In the genomic region with DNA sequence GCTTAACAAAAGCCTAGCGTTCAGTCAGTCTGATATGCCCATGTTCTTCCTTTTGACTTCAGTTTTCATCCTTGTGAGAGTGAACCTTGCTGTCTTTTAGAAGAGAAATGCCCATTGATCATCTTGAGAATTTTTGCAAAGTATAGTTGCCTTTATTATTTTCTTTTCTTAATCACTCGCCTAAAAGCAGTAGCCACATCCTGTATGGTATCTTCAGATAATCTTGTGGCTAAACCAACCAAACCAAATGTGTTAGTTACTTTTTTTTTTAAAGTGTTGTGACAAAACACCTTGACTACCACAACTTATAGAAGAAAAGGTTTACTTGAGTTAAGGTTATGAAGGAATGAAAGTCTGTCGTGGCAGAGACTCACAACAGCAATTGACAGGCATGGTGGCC, we compare ENCODE assay signal across 36 mouse cellular contexts.
"Had no signal": no experiment of that assay in that cellular context is flagged by ENCODE, and none has a peak within 500 bp of the region (broad histone marks: within the 10 kb centered on the region; RNA-seq: fewer than 3 reads in every experiment).

No protein-coding gene starts in this region.

- H3K9ac ChIP-seq: heart, embryonic 12.5 days; heart, embryonic 13.5 days; heart, embryonic 15.5 days; hindbrain, embryonic 12.5 days; hindbrain, embryonic 13.5 days; hindbrain, embryonic 14.5 days; hindbrain, embryonic 15.5 days; intestine, embryonic 15.5 days; kidney, embryonic 15.5 days had no signal

- DNase-seq: heart, postnatal 10 days; heart, postnatal 14 days; heart, postnatal 36 days; heart, postnatal 4 days; kidney, adult 11 months; kidney, adult 18-20 months; kidney, adult 2 months; kidney, adult 8-10 months; kidney, adult 9 months; kidney, postnatal 10 days; kidney, postnatal 14 days; kidney, postnatal 25 days; kidney, postnatal 36 days; kidney, postnatal 4 days; layer of hippocampus, adult 9-11 months; layer of hippocampus, postnatal 36 days had no signal

- H3K4me3 ChIP-seq: heart, embryonic 10.5 days; heart, embryonic 12.5 days; heart, embryonic 13.5 days; heart, embryonic 15.5 days; hindbrain, embryonic 10.5 days; hindbrain, embryonic 12.5 days; hindbrain, embryonic 13.5 days; hindbrain, embryonic 15.5 days; intestine, embryonic 15.5 days; kidney, embryonic 15.5 days; layer of hippocampus, adult 2 months; left cerebral cortex, adult 2 months had no signal

- ATAC-seq: hindbrain, embryonic 16.5 days; hindbrain, postnatal 0 days; inflammation-experienced regulatory T-cells, adult 6 months; intestine, embryonic 15.5 days; intestine, embryonic 16.5 days; intestine, postnatal 0 days had no signal

- H3K27me3 ChIP-seq: heart, embryonic 12.5 days; heart, embryonic 13.5 days; heart, embryonic 15.5 days; hindbrain, embryonic 12.5 days; hindbrain, embryonic 13.5 days; hindbrain, embryonic 15.5 days; intestine, embryonic 15.5 days; kidney, embryonic 15.5 days had no signal

- H3K4me1 ChIP-seq: heart, embryonic 10.5 days; heart, embryonic 12.5 days; heart, embryonic 13.5 days; heart, embryonic 15.5 days; hindbrain, embryonic 10.5 days; hindbrain, embryonic 12.5 days; hindbrain, embryonic 13.5 days; hindbrain, embryonic 15.5 days; intestine, embryonic 15.5 days; kidney, embryonic 15.5 days had no signal

- H3K27ac ChIP-seq: heart, embryonic 10.5 days; heart, embryonic 13.5 days; heart, embryonic 15.5 days; hindbrain, embryonic 10.5 days; hindbrain, embryonic 12.5 days; hindbrain, embryonic 13.5 days; hindbrain, embryonic 14.5 days; hindbrain, embryonic 15.5 days; hindbrain, postnatal 0 days; intestine, embryonic 15.5 days; kidney, embryonic 15.5 days; kidney, postnatal 0 days; layer of hippocampus, adult 2 months; left cerebral cortex, adult 2 months had no signal

- H3K36me3 ChIP-seq: heart, embryonic 10.5 days; heart, embryonic 12.5 days; heart, embryonic 13.5 days; heart, embryonic 15.5 days; hindbrain, embryonic 10.5 days; hindbrain, embryonic 12.5 days; hindbrain, embryonic 13.5 days; hindbrain, embryonic 15.5 days; intestine, embryonic 15.5 days; kidney, embryonic 15.5 days had no signal

- H3K4me2 ChIP-seq: heart, embryonic 11.5 days; heart, embryonic 12.5 days; heart, embryonic 13.5 days; heart, embryonic 15.5 days; hindbrain, embryonic 12.5 days; hindbrain, embryonic 13.5 days; hindbrain, embryonic 14.5 days; hindbrain, embryonic 15.5 days; intestine, embryonic 15.5 days; kidney, embryonic 15.5 days had no signal

- H3K9me3 ChIP-seq: heart, embryonic 10.5 days; heart, embryonic 13.5 days; heart, embryonic 15.5 days; hindbrain, embryonic 12.5 days; hindbrain, embryonic 15.5 days; kidney, embryonic 15.5 days had no signal
